Mouse (Mus musculus): ENCODE results near the gene Gnai1.
"Not testable (repeated sequence)": the region's sequence is repeated elsewhere in the genome, so short reads cannot be mapped to it uniquely, and the experiment has no call there.

Gnai1 gene

GRCm38 (mm10) chr5:18360281-18360819, at the start of gene Gnai1:
TSS of gene Gnai1 (minus strand) at chr5:18360355.
- no peak for DNase-seq (ENCODE audit: extremely low read depth, low read depth)

- DNase-seq (ENCODE audit: extremely low read depth, low read depth) = no peak
These were observed 7.7 kb upstream of the Gnai1 start for GRCm38 (mm10) chr5:18367864-18368263.

GRCm38 (mm10) chr5:18365460-18365859, 5.3 kb upstream of the Gnai1 start:
- DNase-seq (ENCODE audit: extremely low read depth, low read depth) = no peak

- DNase-seq (ENCODE audit: extremely low read depth, low read depth) = no peak
These were observed 801 bp upstream of the Gnai1 start for GRCm38 (mm10) chr5:18360956-18361355.

- no peak for DNase-seq (ENCODE audit: extremely low read depth, low read depth)
These were observed 527 bp downstream of the Gnai1 start for GRCm38 (mm10) chr5:18359376-18360280.

GRCm38 (mm10) chr5:18358778-18359177, 1.4 kb downstream of the Gnai1 start:
- no peak for DNase-seq (ENCODE audit: extremely low read depth, low read depth)

- DNase-seq (ENCODE audit: extremely low read depth, low read depth) = no peak
These were observed 2.0 kb downstream of the Gnai1 start for GRCm38 (mm10) chr5:18358191-18358590.

GRCm38 (mm10) chr5:18347297-18347696, 12.9 kb downstream of the Gnai1 start:
- no peak for DNase-seq (ENCODE audit: extremely low read depth, low read depth)

- no peak for DNase-seq (ENCODE audit: extremely low read depth, low read depth)
These were observed 16.6 kb downstream of the Gnai1 start for GRCm38 (mm10) chr5:18343455-18344142.

GRCm38 (mm10) chr5:18342765-18343454, 17.2 kb downstream of the Gnai1 start:
- DNase-seq (ENCODE audit: extremely low read depth, low read depth) = no peak

- not testable (repeated sequence) for DNase-seq (ENCODE audit: extremely low read depth, low read depth)
These were observed 18.3 kb downstream of the Gnai1 start for GRCm38 (mm10) chr5:18341876-18342275.

- DNase-seq (ENCODE audit: extremely low read depth, low read depth) = no peak
These were observed 27.9 kb downstream of the Gnai1 start for GRCm38 (mm10) chr5:18332256-18332655.

- DNase-seq (ENCODE audit: extremely low read depth, low read depth) = no peak
These were observed 29.4 kb downstream of the Gnai1 start for GRCm38 (mm10) chr5:18330726-18331125.

GRCm38 (mm10) chr5:18326159-18326558, 34.0 kb downstream of the Gnai1 start:
- DNase-seq (ENCODE audit: extremely low read depth, low read depth) = no peak

- DNase-seq (ENCODE audit: extremely low read depth, low read depth) = no peak
These were observed 36.6 kb downstream of the Gnai1 start for GRCm38 (mm10) chr5:18323534-18323933.

GRCm38 (mm10) chr5:18321661-18322060, 38.5 kb downstream of the Gnai1 start:
- no peak for DNase-seq (ENCODE audit: extremely low read depth, low read depth)

GRCm38 (mm10) chr5:18318846-18319245, 41.3 kb downstream of the Gnai1 start:
- DNase-seq (ENCODE audit: extremely low read depth, low read depth) = no peak

- DNase-seq (ENCODE audit: extremely low read depth, low read depth) = no peak
These were observed 52.8 kb downstream of the Gnai1 start for GRCm38 (mm10) chr5:18307229-18307804.

- no peak for DNase-seq (ENCODE audit: extremely low read depth, low read depth)
These were observed 63.6 kb downstream of the Gnai1 start for GRCm38 (mm10) chr5:18296584-18296983.

GRCm38 (mm10) chr5:18292744-18293143, 67.4 kb downstream of the Gnai1 start:
- no peak for DNase-seq (ENCODE audit: extremely low read depth, low read depth)

GRCm38 (mm10) chr5:18289530-18289929, 70.6 kb downstream of the Gnai1 start:
- DNase-seq (ENCODE audit: extremely low read depth, low read depth) = no peak
